In genomic region chr11:115564064-115564809, GRCm38 (mm10) we compare ENCODE assay signal across 8 mouse cellular contexts. TPM values are rescaled to one million over a fixed set of nuclear protein-coding genes. Genes with fewer than 3 reads are reported as not detected.
DNase-seq lines count a peak whose midpoint lies in the region; ATAC-seq and TF ChIP-seq lines count a peak whose summit lies in the region.

Gene Nup85 (plus strand): TSS chr11:115564434.

- no peak for TF ChIP-seq CTCF in lung, adult 2 months (IDR thresholded peaks at IDR 0.05; ENCODE audit: insufficient read depth, low read length)

- H3K4me3 ChIP-seq in ES-E14 (ENCODE audit: insufficient read depth in 1 of 2, low read depth in 1 of 2, low read length in 2 of 2, poor library complexity in 1 of 2, severe bottlenecking in 1 of 2): peak within 1 kb of the TSS; percentile 77 to 97
- peak within 1 kb of the TSS; percentile 90 for H3K4me3 ChIP-seq in forebrain, embryonic 15.5 days
- peak within 1 kb of the TSS; percentile 82 for H3K4me3 ChIP-seq in lung, adult 2 months (replicated peaks; ENCODE audit: extremely low read depth, low read depth, low read length)

- intact Hi-C loops in heart, postnatal 25 days (cut with DNase I): loop anchor here (2.0 to 5.0 kb wide), 2 partner anchors 39 to 82 kb away; partner anchors contain the start of gene Mrps7

- no peaks in the 10 kb centered on the region for H3K27me3 ChIP-seq in forebrain, embryonic 15.5 days

- peak; percentile 93 for ATAC-seq in forebrain, embryonic 15.5 days (replicated peaks)
- peak; percentile 88 for ATAC-seq in neutrophil, adult 5-6 weeks (ENCODE audit: extremely low read depth, insufficient number of reproducible peaks, low FRiP score, poor library complexity, severe bottlenecking)

- H3K9me3 ChIP-seq in ES-E14 (ENCODE audit: control insufficient read depth, insufficient read depth, low read depth, low read length): no peaks in the 10 kb centered on the region
- H3K9me3 ChIP-seq in forebrain, embryonic 15.5 days: no peaks in the 10 kb centered on the region

- peak; percentile 57; the same call in 1 of the 2 replicates for TF ChIP-seq POLR2A in lung, adult 2 months (IDR thresholded peaks at IDR 0.05; ENCODE audit: borderline replicate concordance, extremely low read depth, low read depth, low read length)

- H3K4me2 ChIP-seq in forebrain, embryonic 15.5 days (replicated peaks): peak within 1 kb of the TSS; percentile 87

- H3K4me1 ChIP-seq in ES-E14 (ENCODE audit: control insufficient read depth in 2 of 2, insufficient read depth in 2 of 2, low read length in 2 of 2, poor library complexity in 1 of 2): no peaks in the 10 kb centered on the region
- peaks cover 19% of the 10 kb centered on the region for H3K4me1 ChIP-seq in forebrain, embryonic 15.5 days
- peaks cover 3% of the 10 kb centered on the region for H3K4me1 ChIP-seq in lung, adult 2 months (ENCODE audit: control insufficient read depth, insufficient read depth, low read length)

- DNase-seq in ES-E14 (ENCODE audit: low read depth, low spot score): peak; percentile 95
- peak; percentile 96 for DNase-seq in cerebellum, adult 11-12 months
- peak; percentile 92 for DNase-seq in heart, postnatal 25 days (ENCODE audit: low spot score)
- DNase-seq in layer of hippocampus, adult 18-20 months (ENCODE audit: low spot score in 2 of 2): peak; percentile 92 to 98
- DNase-seq in lung, adult 2 months: peak; percentile 88
- DNase-seq in thymus, adult 18-20 months: peak; percentile 93 to 95

- WGBS in forebrain, embryonic 15.5 days: under 1% methylated on average over 42 of the region's 42 CpGs
- WGBS in lung, adult 2 months: under 1% methylated on average over 42 of the region's 42 CpGs

- peak within 1 kb of the TSS; percentile 92 for H3K9ac ChIP-seq in ES-E14 (ENCODE audit: insufficient read depth, low read depth, low read length, poor library complexity, severe bottlenecking)
- peak within 1 kb of the TSS; percentile 85 for H3K9ac ChIP-seq in forebrain, embryonic 15.5 days (replicated peaks)

- in situ Hi-C loops in ES-E14 (cut with MboI; ENCODE audit: low sequenced_read_pairs in 2 of 2, unreplicated experiment in 2 of 2): no loop called here

- peaks cover 31% of the 10 kb centered on the region for H3K36me3 ChIP-seq in ES-E14 (ENCODE audit: control insufficient read depth, insufficient read depth, low read length, poor library complexity, severe bottlenecking)
- H3K36me3 ChIP-seq in forebrain, embryonic 15.5 days: peaks cover 25% of the 10 kb centered on the region

- peak within 1 kb of the TSS; percentile 87 for H3K27ac ChIP-seq in ES-E14 (ENCODE audit: insufficient read depth, low read depth, low read length, poor library complexity, severe bottlenecking)
- peak within 1 kb of the TSS; percentile 88 for H3K27ac ChIP-seq in forebrain, embryonic 15.5 days (replicated peaks)

TF ChIP-seq in ES-E14, 5 proteins besides CTCF, POLR2A, EP300 and RAD21:
- TF ChIP-seq CHD2 (IDR thresholded peaks at IDR 0.05; ENCODE audit: low read depth, low read length) (no peak), HCFC1 (IDR thresholded peaks at IDR 0.05; ENCODE audit: borderline replicate concordance, insufficient read depth, low read length) (no peak), MAFK (IDR thresholded peaks at IDR 0.05; ENCODE audit: insufficient read depth, low read depth, low read length) (no peak)

RNA-seq across cellular contexts. Expression of gene Nup85, which starts in this region (rescaled TPM):
- 279 and 312 TPM in 2 replicates for total RNA-seq in ES-E14 (2012; rRNA removed)
- polyA plus RNA-seq in forebrain, embryonic 15.5 days (2015; fragmentation: Nextera tagmentation; extraction: Ambion mirVana): 127 and 138 TPM in 2 replicates
- total RNA-seq in heart, postnatal 25 days (2021): 10 to 100 TPM; 20.4 to 25.1 TPM
- total RNA-seq in layer of hippocampus, adult 18-20 months (2021): 10 to 100 TPM; 46.8 to 48.6 TPM
- polyA plus RNA-seq in lung, adult 2 months (2012; rRNA removed): 32.8 and 41.8 TPM in 2 replicates
- total RNA-seq in neutrophil, adult 5-6 weeks (2017): 59.5 and 71.0 TPM in 2 replicates

Comparison
In these comparisons a context has a peak if more than half of its experiments do, and no peak if none do; other contexts are left out.
1. Peak in every context shown above with its lines: DNase-seq, ATAC-seq, H3K4me3 ChIP-seq and H3K27ac ChIP-seq.